Mouse (Mus musculus): ENCODE results near the gene 4930415O20Rik. TPM values are rescaled to one million over a fixed set of nuclear protein-coding genes. Genes with fewer than 3 reads are reported as not detected.

4930415O20Rik gene
- total RNA-seq, 2 experiments from 2014 or later: 0.62 TPM; not detected in 1

- no peak for DNase-seq (ENCODE audit: low spot score in 2 of 2)
Observed at GRCm38 (mm10) chr15:98604041-98604575, 33.3 kb downstream of the 4930415O20Rik start.

GRCm38 (mm10) chr15:98606051-98606536 lies 35.3 kb downstream of the 4930415O20Rik start:
- no peak for DNase-seq (ENCODE audit: low spot score in 2 of 2)

- no peak for DNase-seq (ENCODE audit: low spot score in 2 of 2)
Observed at GRCm38 (mm10) chr15:98606739-98607138, 35.9 kb downstream of the 4930415O20Rik start.

GRCm38 (mm10) chr15:98607557-98607956 lies 36.8 kb downstream of the 4930415O20Rik start:
- DNase-seq (ENCODE audit: low spot score in 2 of 2): peak in 1 of 2 experiments; percentile 25

- no peak for DNase-seq (ENCODE audit: low spot score in 2 of 2)
Observed at GRCm38 (mm10) chr15:98608058-98608783, 37.4 kb downstream of the 4930415O20Rik start.

- DNase-seq (ENCODE audit: low spot score in 2 of 2): no peak
Observed at GRCm38 (mm10) chr15:98608784-98609250, 38.0 kb downstream of the 4930415O20Rik start.

- DNase-seq (ENCODE audit: low spot score in 2 of 2): peak; percentile 48 to 72
Observed at GRCm38 (mm10) chr15:98609331-98610130, 38.7 kb downstream of the 4930415O20Rik start, which contains the start of gene Adcy6. TSS of gene Adcy6 (minus strand) at chr15:98610076.

GRCm38 (mm10) chr15:98610131-98610633 lies 39.4 kb downstream of the 4930415O20Rik start:
- no peak for DNase-seq (ENCODE audit: low spot score in 2 of 2)

GRCm38 (mm10) chr15:98612229-98612628 lies 41.4 kb downstream of the 4930415O20Rik start:
- no peak for DNase-seq (ENCODE audit: low spot score in 2 of 2)

- no peak for DNase-seq (ENCODE audit: low spot score in 2 of 2)
Observed at GRCm38 (mm10) chr15:98614551-98614950, 43.7 kb downstream of the 4930415O20Rik start.

GRCm38 (mm10) chr15:98614971-98615370 lies 44.2 kb downstream of the 4930415O20Rik start:
- DNase-seq (ENCODE audit: low spot score in 2 of 2): no peak

GRCm38 (mm10) chr15:98615751-98616150 lies 44.9 kb downstream of the 4930415O20Rik start:
- DNase-seq (ENCODE audit: low spot score in 2 of 2): no peak

GRCm38 (mm10) chr15:98616362-98617175 lies 45.8 kb downstream of the 4930415O20Rik start:
- DNase-seq (ENCODE audit: low spot score in 2 of 2): no peak

- peak; percentile 54 to 75 for DNase-seq (ENCODE audit: low spot score in 2 of 2)
Observed at GRCm38 (mm10) chr15:98617176-98617537, 46.4 kb downstream of the 4930415O20Rik start.

GRCm38 (mm10) chr15:98622199-98622598 lies 51.4 kb downstream of the 4930415O20Rik start:
- no peak for DNase-seq (ENCODE audit: low spot score in 2 of 2)

- DNase-seq (ENCODE audit: low spot score in 2 of 2): no peak
Observed at GRCm38 (mm10) chr15:98622721-98623120, 51.9 kb downstream of the 4930415O20Rik start.

GRCm38 (mm10) chr15:98623361-98623821 lies 52.6 kb downstream of the 4930415O20Rik start:
- no peak for DNase-seq (ENCODE audit: low spot score in 2 of 2)

GRCm38 (mm10) chr15:98626078-98626477 lies 55.3 kb downstream of the 4930415O20Rik start:
- DNase-seq (ENCODE audit: low spot score in 2 of 2): no peak

GRCm38 (mm10) chr15:98626487-98627212 lies 55.8 kb downstream of the 4930415O20Rik start:
- no peak for DNase-seq (ENCODE audit: low spot score in 2 of 2)
